Mouse (Mus musculus) thymus, adult 18-20 months (tissue): ENCODE results near the gene Fignl1.

Experiments
- DNase-seq, 2 experiments: peaks; one replicate each; pipeline ENCODE4 v3.0.0; 2022; ENCODE audit warnings: mixed read lengths in 2 of 2

The Fignl1 gene

GRCm38 (mm10) chr11:11808820-11809403, at the start of gene Fignl1:
Fignl1 (minus strand) TSS chr11:11808962.
- peak; percentile 95 for DNase-seq

- DNase-seq, result no peak
These were observed 48.2 kb upstream of the Fignl1 start for GRCm38 (mm10) chr11:11856959-11857358.

GRCm38 (mm10) chr11:11855685-11856131, 46.9 kb upstream of the Fignl1 start:
- no peak for DNase-seq

- DNase-seq, result no peak
These were observed 46.4 kb upstream of the Fignl1 start for GRCm38 (mm10) chr11:11855061-11855672.

GRCm38 (mm10) chr11:11853731-11854461, 45.1 kb upstream of the Fignl1 start:
- no peak for DNase-seq

- DNase-seq, result no peak
These were observed 43.3 kb upstream of the Fignl1 start for GRCm38 (mm10) chr11:11851957-11852505.

GRCm38 (mm10) chr11:11850476-11851267, 41.9 kb upstream of the Fignl1 start:
- no peak for DNase-seq

- no peak for DNase-seq
These were observed 41.0 kb upstream of the Fignl1 start for GRCm38 (mm10) chr11:11849513-11850311.

- no peak for DNase-seq
These were observed 39.7 kb upstream of the Fignl1 start for GRCm38 (mm10) chr11:11848467-11848866.

- DNase-seq, result no peak
These were observed 36.3 kb upstream of the Fignl1 start for GRCm38 (mm10) chr11:11845044-11845443.

- DNase-seq, result no peak
These were observed 35.7 kb upstream of the Fignl1 start for GRCm38 (mm10) chr11:11844367-11844971.

GRCm38 (mm10) chr11:11841590-11841989, 32.8 kb upstream of the Fignl1 start:
- no peak for DNase-seq

GRCm38 (mm10) chr11:11840746-11841145, 32.0 kb upstream of the Fignl1 start:
- DNase-seq, result no peak

GRCm38 (mm10) chr11:11839874-11840273, 31.1 kb upstream of the Fignl1 start:
- no peak for DNase-seq

GRCm38 (mm10) chr11:11837384-11837783, 28.6 kb upstream of the Fignl1 start:
- no peak for DNase-seq

GRCm38 (mm10) chr11:11836713-11837370, 28.1 kb upstream of the Fignl1 start:
- no peak for DNase-seq

GRCm38 (mm10) chr11:11836262-11836661, 27.5 kb upstream of the Fignl1 start:
- DNase-seq, result no peak

- DNase-seq, result no peak
These were observed 27.0 kb upstream of the Fignl1 start for GRCm38 (mm10) chr11:11835791-11836190.

GRCm38 (mm10) chr11:11835361-11835760, 26.6 kb upstream of the Fignl1 start:
- no peak for DNase-seq

- no peak for DNase-seq
These were observed 24.3 kb upstream of the Fignl1 start for GRCm38 (mm10) chr11:11833100-11833499.

GRCm38 (mm10) chr11:11832755-11833084, 24.0 kb upstream of the Fignl1 start:
- DNase-seq, result no peak
